Mouse (Mus musculus) forebrain, embryonic 16.5 days (tissue): Measurements from ENCODE around the gene Nup210. TPM values are rescaled to one million over a fixed set of nuclear protein-coding genes. Genes with fewer than 3 reads are reported as not detected.
"Not testable (repeated sequence)": the region's sequence is repeated elsewhere in the genome, so short reads cannot be mapped to it uniquely, and the experiment has no call there.

ENCODE experiments used
- ATAC-seq: fragments of 200-750 bp; cut with Nextera tagmentation; 2 replicates; pipeline ENCODE4 v1.8.0; 2017; ENCODE audit warnings: mild to moderate bottlenecking, moderate library complexity
- H3K27ac ChIP-seq: fragments of 300-500 bp; sonication (generic); 2 replicates; pipeline ENCODE4 v1.5.1; 2014; ENCODE audit warnings: low read length, control low read depth
- H3K27me3 ChIP-seq: fragments of 300-500 bp; sonication (generic); replicated peaks from 2 replicates; pipeline ENCODE4 v1.6.1; 2014; ENCODE audit warnings: low read length; ENCODE audit not compliant: control insufficient read depth, insufficient read depth
- H3K36me3 ChIP-seq: fragments of 300-500 bp; sonication (generic); 2 replicates; pipeline ENCODE4 v1.6.1; 2014; ENCODE audit not compliant: control insufficient read depth, insufficient read depth
- H3K4me1 ChIP-seq: fragments of 300-500 bp; sonication (generic); replicated peaks from 2 replicates; pipeline ENCODE4 v1.6.1; 2014; ENCODE audit warnings: low read length; ENCODE audit not compliant: control insufficient read depth, insufficient read depth
- H3K4me2 ChIP-seq: fragments of 300-500 bp; sonication (generic); 2 replicates; pipeline ENCODE4 v1.6.1; 2014; ENCODE audit warnings: mild to moderate bottlenecking, low read length, control low read depth
- H3K4me3 ChIP-seq: fragments of 300-500 bp; sonication (generic); replicated peaks from 2 replicates; pipeline ENCODE4 v1.5.1; 2014; ENCODE audit warnings: mild to moderate bottlenecking, low read length, control low read depth
- H3K9ac ChIP-seq: fragments of 300-500 bp; sonication (generic); replicated peaks from 2 replicates; pipeline ENCODE4 v1.6.1; 2014; ENCODE audit warnings: low read depth, low read length, control low read depth
- H3K9me3 ChIP-seq: fragments of 300-500 bp; sonication (generic); 2 replicates; pipeline ENCODE4 v1.6.1; 2016; ENCODE audit warnings: low read length; ENCODE audit not compliant: control insufficient read depth
- WGBS: fragments of 180-500 bp; shearing (Covaris S2); extraction: QIAGEN DNeasy Blood & Tissue Kit; methylation state at CpG from one replicate; pipeline ENCODE4 v1.1.7; 2014; 5-methylcytosine and 5-hydroxymethylcytosine counted together
- polyA plus RNA-seq: library from polyadenylated mRNA; unstranded; fragments of >200 nt; fragmentation: Nextera tagmentation; extraction: Ambion mirVana; gene quantifications from 2 replicates; pipeline ENCODE4 v1.2.1, GENCODE M21; 2015

Nup210 gene
- polyA plus RNA-seq, 1 experiment from 2014 or later, result 21.1 TPM

GRCm38 (mm10) chr6:91123453-91123852 is 6.8 kb upstream of the Nup210 start:
- Histone ChIP-seq H3K4me3 (no peak overlapping the region), H3K9ac (no peak overlapping the region), H3K36me3 (no peaks in the 10 kb centered on the region), H3K4me1 (no peaks in the 10 kb centered on the region), H3K27ac (no peak overlapping the region), H3K27me3 (no peaks in the 10 kb centered on the region), H3K9me3 (no peaks in the 10 kb centered on the region), H3K4me2 (no peak overlapping the region)
- 86% methylated on average over 3 of the region's 3 CpGs for WGBS
- no peak for ATAC-seq

- not testable (repeated sequence) for H3K36me3 ChIP-seq, H3K4me2 ChIP-seq, H3K4me3 ChIP-seq, H3K9me3 ChIP-seq, H3K27ac ChIP-seq, H3K4me1 ChIP-seq, ATAC-seq, H3K27me3 ChIP-seq, H3K9ac ChIP-seq
- WGBS, result 90% methylated on average over 7 of the region's 7 CpGs
Measured at GRCm38 (mm10) chr6:91121089-91121488, 4.5 kb upstream of the Nup210 start.

- Histone ChIP-seq H3K9ac (no peak overlapping the region), H3K36me3 (no peaks in the 10 kb centered on the region), H3K4me3 (no peak overlapping the region), H3K27ac (no peak overlapping the region), H3K4me2 (no peak overlapping the region), H3K4me1 (peaks cover 16% of the 10 kb centered on the region), H3K9me3 (no peaks in the 10 kb centered on the region), H3K27me3 (no peaks in the 10 kb centered on the region)
- WGBS, result 74% methylated on average over 2 of the region's 2 CpGs
- ATAC-seq, result no peak
Measured at GRCm38 (mm10) chr6:91120206-91120605, 3.6 kb upstream of the Nup210 start.

GRCm38 (mm10) chr6:91118526-91118925 is 1.9 kb upstream of the Nup210 start:
- peaks cover 24% of the 10 kb centered on the region for H3K4me1 ChIP-seq
- H3K9ac ChIP-seq, result no peak overlapping the region
- no peak for ATAC-seq
- no peak overlapping the region for H3K4me3 ChIP-seq
- H3K27ac ChIP-seq, result no peak overlapping the region
- no peaks in the 10 kb centered on the region for H3K27me3 ChIP-seq
- H3K4me2 ChIP-seq, result no peak overlapping the region
- H3K36me3 ChIP-seq, result no peaks in the 10 kb centered on the region
- no peaks in the 10 kb centered on the region for H3K9me3 ChIP-seq

GRCm38 (mm10) chr6:91117149-91117548 is 520 bp upstream of the Nup210 start:
- Histone ChIP-seq H3K36me3 (no peaks in the 10 kb centered on the region), H3K9ac (peak overlapping the region; percentile 83)
- peak; percentile 21; the same call in 1 of the 2 replicates for ATAC-seq

GRCm38 (mm10) chr6:91115863-91116243 is 776 bp downstream of the Nup210 start:
- no peak for ATAC-seq
- peak overlapping the region; percentile 88 for H3K4me2 ChIP-seq
- H3K27ac ChIP-seq, result peak overlapping the region; percentile 87; the same call in 1 of the 2 replicates
- 6% methylated on average over 4 of the region's 4 CpGs for WGBS
- H3K4me1 ChIP-seq, result peaks cover 24% of the 10 kb centered on the region
- H3K9me3 ChIP-seq, result no peaks in the 10 kb centered on the region
- peak overlapping the region; percentile 83 for H3K9ac ChIP-seq
- H3K27me3 ChIP-seq, result no peaks in the 10 kb centered on the region
- H3K4me3 ChIP-seq, result peak overlapping the region; percentile 70
- H3K36me3 ChIP-seq, result no peaks in the 10 kb centered on the region

More at GRCm38 (mm10) chr6:91117149-91117548, 520 bp upstream of the Nup210 start:
- Histone ChIP-seq H3K9me3 (no peaks in the 10 kb centered on the region), H3K4me2 (peak overlapping the region; percentile 88), H3K4me3 (peak overlapping the region; percentile 70), H3K27me3 (no peaks in the 10 kb centered on the region), H3K4me1 (peaks cover 24% of the 10 kb centered on the region), H3K27ac (no peak overlapping the region; the same call in 1 of the 2 replicates)
- 4% methylated on average over 9 of the region's 9 CpGs for WGBS

- Histone ChIP-seq H3K4me1 (peaks cover 24% of the 10 kb centered on the region), H3K9me3 (no peaks in the 10 kb centered on the region), H3K4me3 (no peak overlapping the region), H3K27me3 (no peaks in the 10 kb centered on the region), H3K36me3 (no peaks in the 10 kb centered on the region), H3K27ac (no peak overlapping the region), H3K4me2 (no peak overlapping the region), H3K9ac (no peak overlapping the region)
- WGBS, result 38% methylated on average over 1 of the region's 1 CpGs
- ATAC-seq, result no peak
Measured at GRCm38 (mm10) chr6:91115158-91115557, 1.5 kb downstream of the Nup210 start.

GRCm38 (mm10) chr6:91114716-91115115 is 1.9 kb downstream of the Nup210 start:
- H3K27ac ChIP-seq, result no peak overlapping the region
- H3K36me3 ChIP-seq, result no peaks in the 10 kb centered on the region
- no peak overlapping the region for H3K4me2 ChIP-seq
- WGBS, result 40% methylated on average over 2 of the region's 2 CpGs
- H3K27me3 ChIP-seq, result no peaks in the 10 kb centered on the region
- no peak overlapping the region for H3K4me3 ChIP-seq
- ATAC-seq, result no peak
- H3K9me3 ChIP-seq, result no peaks in the 10 kb centered on the region
- no peak overlapping the region for H3K9ac ChIP-seq
- peaks cover 24% of the 10 kb centered on the region for H3K4me1 ChIP-seq

- Histone ChIP-seq H3K9ac (no peak overlapping the region), H3K36me3 (no peaks in the 10 kb centered on the region), H3K27me3 (no peaks in the 10 kb centered on the region), H3K4me3 (no peak overlapping the region), H3K4me2 (no peak overlapping the region), H3K27ac (no peak overlapping the region), H3K9me3 (no peaks in the 10 kb centered on the region), H3K4me1 (peaks cover 19% of the 10 kb centered on the region)
- 94% methylated on average over 3 of the region's 3 CpGs for WGBS
- no peak for ATAC-seq
Measured at GRCm38 (mm10) chr6:91111954-91112252, 4.7 kb downstream of the Nup210 start.
